ENCODE assay signal across 8 mouse cellular contexts in genomic region chr3:135581606-135582117, GRCm38 (mm10).
A peak's percentile ranks its signal among the peaks of the same experiment; 100 is the strongest.
DNase-seq lines count a peak whose midpoint lies in the region; ATAC-seq lines count a peak whose summit lies in the region.

No protein-coding gene starts in this region.

- peak; percentile 49 for DNase-seq in CD4-positive, CD25-positive, alpha-beta regulatory T cell, adult 2 months (ENCODE audit: low read depth, low spot score)
- DNase-seq in CD4-positive helper T cell, adult 2 months (ENCODE audit: low read depth, low spot score), result peak; percentile 28
- DNase-seq in liver, embryonic 11.5 days (ENCODE audit: low spot score), result no peak
- peak; percentile 76 for DNase-seq in retina, postnatal 1 day
- DNase-seq in urinary bladder, postnatal 25 days (ENCODE audit: low spot score), result no peak

- ATAC-seq in CD4-positive, CD25-positive, alpha-beta regulatory T cell, adult 4 months, result no peak
- peak; percentile 81 for ATAC-seq in common myeloid progenitor, adult 5-6 weeks (replicated peaks; ENCODE audit: low read depth, poor library complexity, severe bottlenecking)
- ATAC-seq in heart, embryonic 14.5 days (ENCODE audit: insufficient number of reproducible peaks, insufficient read depth, low FRiP score, low read depth), result no peak
- 0 out of 2 replicates have a peak, but pooled peaks have one; percentile 19 for ATAC-seq in liver, embryonic 11.5 days (replicated peaks; ENCODE audit: low FRiP score)

- WGBS in heart, embryonic 14.5 days, result 27% methylated on average over 10 of the region's 10 CpGs
- WGBS in liver, embryonic 11.5 days, result 34% methylated on average over 10 of the region's 10 CpGs

- H3K9ac ChIP-seq in heart, embryonic 14.5 days (ENCODE audit: low read length), result 0 out of 2 replicates have a peak overlapping the region, but pooled peaks have one; percentile 45
- H3K9ac ChIP-seq in liver, embryonic 11.5 days (ENCODE audit: low read depth, low read length), result no peak overlapping the region

- H3K36me3 ChIP-seq in heart, embryonic 14.5 days (ENCODE audit: control insufficient read depth, insufficient read depth, low read length), result peaks cover 28% of the 10 kb centered on the region
- H3K36me3 ChIP-seq in liver, embryonic 11.5 days (ENCODE audit: control insufficient read depth, insufficient read depth, low read length), result no peaks in the 10 kb centered on the region; the same call in 1 of the 2 replicates

- peaks cover 23 to 43% of the 10 kb centered on the region in 2 experiments for H3K4me1 ChIP-seq in heart, embryonic 14.5 days (ENCODE audit: control insufficient read depth in 2 of 2, insufficient read depth in 2 of 2, low read length in 2 of 2)
- peaks cover 11% of the 10 kb centered on the region for H3K4me1 ChIP-seq in liver, embryonic 11.5 days (replicated peaks; ENCODE audit: control insufficient read depth, insufficient read depth, low read length)

- H3K27me3 ChIP-seq in heart, embryonic 14.5 days (ENCODE audit: control insufficient read depth, insufficient read depth, low read length), result no peaks in the 10 kb centered on the region
- no peaks in the 10 kb centered on the region for H3K27me3 ChIP-seq in liver, embryonic 11.5 days (replicated peaks; ENCODE audit: control insufficient read depth, insufficient read depth, low read length)

- H3K27ac ChIP-seq in heart, embryonic 14.5 days (replicated peaks in 1 of 2; ENCODE audit: control insufficient read depth in 1 of 2, insufficient read depth in 1 of 2, low read depth in 2 of 2, low read length in 2 of 2), result no peak overlapping the region
- no peak overlapping the region for H3K27ac ChIP-seq in liver, embryonic 11.5 days (ENCODE audit: low read depth, low read length)

- H3K4me2 ChIP-seq in heart, embryonic 14.5 days (ENCODE audit: low read length), result no peak overlapping the region
- H3K4me2 ChIP-seq in liver, embryonic 11.5 days, result no peak overlapping the region

- H3K4me3 ChIP-seq in heart, embryonic 14.5 days (ENCODE audit: control insufficient read depth in 1 of 2, insufficient read depth in 1 of 2, low read depth in 1 of 2, low read length in 2 of 2), result no peak overlapping the region
- H3K4me3 ChIP-seq in liver, embryonic 11.5 days (ENCODE audit: low read depth, low read length), result no peak overlapping the region

- H3K9me3 ChIP-seq in heart, embryonic 14.5 days (ENCODE audit: control insufficient read depth, low read length), result no peaks in the 10 kb centered on the region
- no peaks in the 10 kb centered on the region for H3K9me3 ChIP-seq in liver, embryonic 11.5 days (ENCODE audit: control insufficient read depth, low read length)

Comparison
In these comparisons a context has a peak if more than half of its experiments do, and no peak if none do; other contexts are left out.
1. DNase-seq: peak in CD4-positive, CD25-positive, alpha-beta regulatory T cell, adult 2 months (single experiment), CD4-positive helper T cell, adult 2 months (single experiment) and retina, postnatal 1 day (single experiment); none in liver, embryonic 11.5 days (single experiment) and urinary bladder, postnatal 25 days (single experiment).
2. ATAC-seq: peak in common myeloid progenitor, adult 5-6 weeks (single experiment) and liver, embryonic 11.5 days (single experiment); none in CD4-positive, CD25-positive, alpha-beta regulatory T cell, adult 4 months (single experiment) and heart, embryonic 14.5 days (single experiment).